Mouse (Mus musculus): ENCODE results near the gene Gsk3a.

DNA sequence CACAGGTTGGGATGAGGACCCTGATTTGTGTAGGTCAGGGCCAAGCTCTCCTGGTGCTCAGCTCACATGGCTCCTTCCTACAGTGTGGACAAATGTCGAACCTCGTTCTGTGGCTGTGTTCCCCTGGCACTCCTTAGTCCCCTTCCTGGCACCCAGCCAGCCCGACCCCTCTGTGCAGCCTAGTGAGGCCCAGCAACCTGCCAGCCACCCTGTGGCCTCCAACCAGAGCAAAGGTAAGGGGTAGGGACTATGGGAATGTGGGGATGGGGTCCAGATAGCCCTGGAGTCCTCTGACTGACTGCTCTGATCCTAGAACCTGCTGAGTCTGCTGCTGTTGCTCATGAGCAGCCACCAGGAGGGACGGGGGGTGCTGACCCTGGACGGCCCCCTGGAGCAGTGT, 47.1 kb upstream of the Gsk3a start:
- TF ChIP-seq CTCF (IDR thresholded peaks at IDR 0.05) = no peak
- no peak for TF ChIP-seq EP300 (IDR thresholded peaks at IDR 0.05)
